Mouse (Mus musculus) gastrocnemius, adult 8-10 months (tissue): ENCODE measurements around the gene Bpgm. TPM values are rescaled to one million over a fixed set of nuclear protein-coding genes. Genes with fewer than 3 reads are reported as not detected.

ENCODE experiments used
- DNase-seq, 2 experiments: peaks; one replicate each; pipeline ENCODE4 v3.0.0; 2022; ENCODE audit warnings: low spot score in 2 of 2
- total RNA-seq, 4 experiments: library from RNA; stranded (reverse); gene quantifications; 2 replicates each; pipeline ENCODE4 v1.2.4; 2022

Bpgm gene
- total RNA-seq, 4 experiments from 2014 or later = 101 to 121 (median 108) TPM

GRCm38 (mm10) chr6:34526389-34526788, 50.4 kb downstream of the Bpgm start:
- no peak for DNase-seq

- DNase-seq = no peak
Observed at GRCm38 (mm10) chr6:34528131-34528530, 52.1 kb downstream of the Bpgm start.

GRCm38 (mm10) chr6:34529992-34530391, 54.0 kb downstream of the Bpgm start:
- DNase-seq = no peak

GRCm38 (mm10) chr6:34533055-34533454, 57.0 kb downstream of the Bpgm start:
- no peak for DNase-seq

GRCm38 (mm10) chr6:34533896-34534295, 57.9 kb downstream of the Bpgm start:
- no peak for DNase-seq

- DNase-seq = no peak
Observed at GRCm38 (mm10) chr6:34542866-34543265, 66.9 kb downstream of the Bpgm start.

- DNase-seq = no peak
Observed at GRCm38 (mm10) chr6:34543303-34544206, 67.5 kb downstream of the Bpgm start.

- DNase-seq = no peak
Observed at GRCm38 (mm10) chr6:34544207-34544602, 68.2 kb downstream of the Bpgm start.

GRCm38 (mm10) chr6:34545286-34545685, 69.3 kb downstream of the Bpgm start:
- DNase-seq = no peak

- DNase-seq = no peak
Observed at GRCm38 (mm10) chr6:34548406-34548990, 72.5 kb downstream of the Bpgm start.

- peak; percentile 23 to 32 for DNase-seq
Observed at GRCm38 (mm10) chr6:34549017-34549416, 73.0 kb downstream of the Bpgm start.

GRCm38 (mm10) chr6:34552489-34553157, 76.6 kb downstream of the Bpgm start:
- no peak for DNase-seq

- DNase-seq = no peak
Observed at GRCm38 (mm10) chr6:34554291-34554997, 78.4 kb downstream of the Bpgm start.

Other genes starting within 250 kb of the Bpgm start
- 100 to 1,000 TPM; 178 to 217 (median 203) TPM for gene Akr1b3, start 158.7 kb upstream of the Bpgm start, total RNA-seq
- gene Akr1b8, start 122.1 kb upstream of the Bpgm start, total RNA-seq = 1 to 10 TPM; 1.3 to 2.4 (median 1.6) TPM
- 10 to 100 TPM; 45.7 to 56.7 (median 53.0) TPM for gene Akr1b10, start 92.0 kb upstream of the Bpgm start, total RNA-seq
- gene Akr1b7, start 63.9 kb upstream of the Bpgm start, total RNA-seq = under 1 TPM in 1 of 4 experiments, not detected in 3; 0.97 TPM
- 10 to 100 TPM; 11.5 to 27.6 (median 19.1) TPM for gene Cald1, start 122.3 kb downstream of the Bpgm start, total RNA-seq